In the genomic region with DNA sequence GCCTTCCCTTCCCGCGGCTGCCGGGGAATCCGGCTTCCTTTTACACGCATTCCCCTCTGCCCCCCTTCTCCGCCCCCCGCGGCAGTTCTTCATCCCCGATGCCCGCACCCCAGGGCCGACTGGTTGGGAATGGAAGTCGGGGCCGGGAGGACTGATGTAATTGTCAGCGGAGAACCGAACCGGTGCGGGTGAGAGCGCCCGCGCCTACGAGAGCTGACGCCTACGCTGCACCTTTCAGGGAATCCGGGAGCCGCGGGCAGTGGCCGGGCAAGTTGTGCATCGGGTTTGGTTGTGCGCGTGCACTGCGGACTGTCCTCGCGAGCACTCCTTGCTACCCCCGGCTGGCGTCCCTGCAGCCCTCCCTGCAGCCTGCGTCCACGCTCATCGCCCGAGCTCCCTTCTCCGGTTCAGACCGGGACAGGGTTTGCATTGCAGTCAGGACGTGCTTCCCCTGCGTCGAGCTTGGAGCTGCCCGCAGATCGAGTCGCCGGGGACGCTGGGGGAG, we compare ENCODE assay signal across 8 mouse cellular contexts. TPM values are rescaled to one million over a fixed set of nuclear protein-coding genes. Genes with fewer than 3 reads are reported as not detected.
DNase-seq lines count a peak whose midpoint lies in the region; ATAC-seq and TF ChIP-seq lines count a peak whose summit lies in the region.

No protein-coding gene starts in this region.

- H3K27ac ChIP-seq in ES-Bruce4 (ENCODE audit: insufficient read depth, low read length) = no peak overlapping the region
- no peak overlapping the region for H3K27ac ChIP-seq in brown adipose tissue, adult 24 weeks (replicated peaks; ENCODE audit: low read depth, low read length)
- H3K27ac ChIP-seq in forebrain, embryonic 14.5 days (ENCODE audit: low read depth, low read length) = peak overlapping the region; percentile 79; the same call in 1 of the 2 replicates
- H3K27ac ChIP-seq in heart, postnatal 0 days (ENCODE audit: low read depth) = no peak overlapping the region
- H3K27ac ChIP-seq in liver, embryonic 13.5 days = no peak overlapping the region
- H3K27ac ChIP-seq in neural tube, embryonic 13.5 days (replicated peaks) = peak overlapping the region; percentile 96

- no peak for TF ChIP-seq CTCF in ES-Bruce4 (IDR thresholded peaks at IDR 0.05; ENCODE audit: low read depth, low read length)
- no peak for TF ChIP-seq CTCF in heart, postnatal 0 days (IDR thresholded peaks at IDR 0.05; ENCODE audit: low read depth)

- no peak for TF ChIP-seq POLR2A in ES-Bruce4 (IDR thresholded peaks at IDR 0.05; ENCODE audit: insufficient read depth, low read length)

- peak overlapping the region; percentile 80 for H3K4me2 ChIP-seq in forebrain, embryonic 14.5 days (ENCODE audit: low read length)
- peak overlapping the region; percentile 99 for H3K4me2 ChIP-seq in heart, postnatal 0 days (ENCODE audit: low read depth, low read length)
- peak overlapping the region; percentile 74 for H3K4me2 ChIP-seq in liver, embryonic 13.5 days
- H3K4me2 ChIP-seq in neural tube, embryonic 13.5 days = peak overlapping the region; percentile 81

- H3K27me3 ChIP-seq in ES-Bruce4 (ENCODE audit: control insufficient read depth, insufficient read depth, low read length, poor library complexity, severe bottlenecking) = peaks cover 17% of the 10 kb centered on the region
- 0 out of 2 replicates have a peak, but pooled peaks cover 7% of the 10 kb centered on the region for H3K27me3 ChIP-seq in forebrain, embryonic 14.5 days (replicated peaks; ENCODE audit: control insufficient read depth, insufficient read depth, low read length)
- H3K27me3 ChIP-seq in heart, postnatal 0 days (ENCODE audit: control insufficient read depth, insufficient read depth, low read length) = peaks cover 20% of the 10 kb centered on the region
- peaks cover 73% of the 10 kb centered on the region for H3K27me3 ChIP-seq in liver, embryonic 13.5 days
- H3K27me3 ChIP-seq in neural tube, embryonic 13.5 days = peaks cover 15% of the 10 kb centered on the region

- peak overlapping the region; percentile 67 for H3K9ac ChIP-seq in ES-Bruce4 (ENCODE audit: low read depth, poor library complexity, severe bottlenecking)
- H3K9ac ChIP-seq in forebrain, embryonic 14.5 days (ENCODE audit: low read length) = peak overlapping the region; percentile 89
- H3K9ac ChIP-seq in heart, postnatal 0 days (replicated peaks; ENCODE audit: low read depth, low read length) = peak overlapping the region; percentile 58
- H3K9ac ChIP-seq in liver, embryonic 13.5 days = peak overlapping the region; percentile 43
- H3K9ac ChIP-seq in neural tube, embryonic 13.5 days = peak overlapping the region; percentile 89

- no peaks in the 10 kb centered on the region for H3K9me3 ChIP-seq in ES-Bruce4 (replicated peaks; ENCODE audit: control insufficient read depth, insufficient read depth, low read length, poor library complexity, severe bottlenecking)
- H3K9me3 ChIP-seq in forebrain, embryonic 14.5 days (replicated peaks; ENCODE audit: control insufficient read depth, low read length) = no peaks in the 10 kb centered on the region
- no peaks in the 10 kb centered on the region for H3K9me3 ChIP-seq in heart, postnatal 0 days (replicated peaks; ENCODE audit: control insufficient read depth, low read length)
- H3K9me3 ChIP-seq in liver, embryonic 13.5 days (replicated peaks) = no peaks in the 10 kb centered on the region
- H3K9me3 ChIP-seq in neural tube, embryonic 13.5 days = no peaks in the 10 kb centered on the region

- ATAC-seq in forebrain, embryonic 14.5 days = peak; percentile 59
- peak; percentile 67 for ATAC-seq in heart, postnatal 0 days (ENCODE audit: insufficient read depth, low read depth)
- ATAC-seq in liver, embryonic 13.5 days (ENCODE audit: low read depth) = peak; percentile 29; the same call in 1 of the 2 replicates
- ATAC-seq in neural tube, embryonic 13.5 days (ENCODE audit: low read depth) = peak; percentile 64

- under 1% methylated on average over 49 of the region's 49 CpGs for WGBS in forebrain, embryonic 14.5 days
- 0% methylated on average over 47 of the region's 49 CpGs for WGBS in heart, postnatal 0 days
- WGBS in liver, embryonic 13.5 days (ENCODE audit: insufficient replicate concordance) = 1% methylated on average over 49 of the region's 49 CpGs
- WGBS in neural tube, embryonic 13.5 days = under 1% methylated on average over 49 of the region's 49 CpGs

- DNase-seq in forebrain, embryonic 14.5 days (ENCODE audit: low spot score) = peak; percentile 68
- DNase-seq in heart, postnatal 0 days (ENCODE audit: low spot score) = peak; percentile 47
- DNase-seq in kidney, postnatal 25 days = peak; percentile 62 to 86
- no peak for DNase-seq in liver, embryonic 13.5 days
- DNase-seq in urinary bladder, postnatal 14 days (ENCODE audit: low spot score) = peak; percentile 53

- H3K36me3 ChIP-seq in ES-Bruce4 (ENCODE audit: control insufficient read depth, insufficient read depth, low read length, poor library complexity, severe bottlenecking) = no peaks in the 10 kb centered on the region
- H3K36me3 ChIP-seq in forebrain, embryonic 14.5 days (ENCODE audit: control insufficient read depth, insufficient read depth, low read length) = no peaks in the 10 kb centered on the region
- no peaks in the 10 kb centered on the region for H3K36me3 ChIP-seq in heart, postnatal 0 days (replicated peaks; ENCODE audit: control insufficient read depth, insufficient read depth, low read length)
- no peaks in the 10 kb centered on the region for H3K36me3 ChIP-seq in liver, embryonic 13.5 days
- no peaks in the 10 kb centered on the region for H3K36me3 ChIP-seq in neural tube, embryonic 13.5 days

- TF ChIP-seq EP300 in ES-Bruce4 (IDR thresholded peaks at IDR 0.05; ENCODE audit: insufficient read depth, low read depth, low read length) = no peak
- TF ChIP-seq EP300 in heart, postnatal 0 days (IDR thresholded peaks at IDR 0.05; ENCODE audit: low read depth) = no peak

- H3K4me1 ChIP-seq in ES-Bruce4 (ENCODE audit: control insufficient read depth, insufficient read depth, low read length) = no peaks in the 10 kb centered on the region
- no peaks in the 10 kb centered on the region for H3K4me1 ChIP-seq in brown adipose tissue, adult 24 weeks (ENCODE audit: control insufficient read depth, insufficient read depth, insufficient read length, low read length)
- no peaks in the 10 kb centered on the region; the same call in 1 of the 2 replicates for H3K4me1 ChIP-seq in forebrain, embryonic 14.5 days (ENCODE audit: control insufficient read depth, insufficient read depth, low read length)
- H3K4me1 ChIP-seq in heart, postnatal 0 days (ENCODE audit: control insufficient read depth, insufficient read depth) = no peaks in the 10 kb centered on the region
- H3K4me1 ChIP-seq in liver, embryonic 13.5 days (replicated peaks) = peaks cover 8% of the 10 kb centered on the region
- H3K4me1 ChIP-seq in neural tube, embryonic 13.5 days (replicated peaks) = peaks cover 20% of the 10 kb centered on the region

- H3K4me3 ChIP-seq in ES-Bruce4 (ENCODE audit: low read depth, low read length) = peak overlapping the region; percentile 63
- H3K4me3 ChIP-seq in brown adipose tissue, adult 24 weeks (ENCODE audit: insufficient read depth, low read depth, low read length) = peak overlapping the region; percentile 86
- peak overlapping the region; percentile 86 for H3K4me3 ChIP-seq in forebrain, embryonic 14.5 days (ENCODE audit: low read depth, low read length)
- peak overlapping the region; percentile 88 for H3K4me3 ChIP-seq in heart, postnatal 0 days (ENCODE audit: low read depth, low read length)
- peak overlapping the region; percentile 62 for H3K4me3 ChIP-seq in liver, embryonic 13.5 days (replicated peaks)
- H3K4me3 ChIP-seq in neural tube, embryonic 13.5 days = peak overlapping the region; percentile 92

RNA-seq across cellular contexts. Expression of gene Osbpl6, which starts 0.7 kb away (rescaled TPM):
- polyA plus RNA-seq in ES-Bruce4 (2011; ENCODE audit: insufficient read depth, insufficient read length, low read depth, missing spikeins) = 3.0 and 6.6 TPM in 2 replicates
- polyA plus RNA-seq in brown adipose tissue, adult 24 weeks (2012; ENCODE audit: insufficient read depth, insufficient read length, missing spikeins) = 5.2 and 5.8 TPM in 2 replicates
- 12.1 and 17.7 TPM in 2 replicates for polyA plus RNA-seq in forebrain, embryonic 14.5 days (2014; fragmentation: Nextera tagmentation; extraction: Ambion mirVana)
- 1.6 and 3.3 TPM in 2 replicates for total RNA-seq in heart, postnatal 0 days (2014; rRNA removed; ENCODE audit: low replicate concordance)
- 4.9 and 5.0 TPM in 2 replicates for polyA plus RNA-seq in heart, postnatal 0 days (2015; fragmentation: Nextera tagmentation; extraction: Ambion mirVana)
- polyA plus RNA-seq in liver, embryonic 13.5 days (2015; fragmentation: Nextera tagmentation; extraction: Ambion mirVana) = 0.43 and 0.70 TPM in 2 replicates
- 27.2 and 27.7 TPM in 2 replicates for polyA plus RNA-seq in neural tube, embryonic 13.5 days (2015; fragmentation: Nextera tagmentation; extraction: Ambion mirVana)

RNA-seq across cellular contexts. Expression of gene Rbm45, which starts 37.2 kb away (rescaled TPM):
- polyA plus RNA-seq in ES-Bruce4 (2011; ENCODE audit: insufficient read depth, insufficient read length, low read depth, missing spikeins) = 35.7 and 35.9 TPM in 2 replicates
- 12.6 and 13.9 TPM in 2 replicates for polyA plus RNA-seq in brown adipose tissue, adult 24 weeks (2012; ENCODE audit: insufficient read depth, insufficient read length, missing spikeins)
- 18.2 and 19.1 TPM in 2 replicates for polyA plus RNA-seq in forebrain, embryonic 14.5 days (2014; fragmentation: Nextera tagmentation; extraction: Ambion mirVana)
- total RNA-seq in heart, postnatal 0 days (2014; rRNA removed; ENCODE audit: low replicate concordance) = 29.7 and 29.9 TPM in 2 replicates
- 11.0 and 12.4 TPM in 2 replicates for polyA plus RNA-seq in heart, postnatal 0 days (2015; fragmentation: Nextera tagmentation; extraction: Ambion mirVana)
- 8.8 and 9.7 TPM in 2 replicates for polyA plus RNA-seq in liver, embryonic 13.5 days (2015; fragmentation: Nextera tagmentation; extraction: Ambion mirVana)
- polyA plus RNA-seq in neural tube, embryonic 13.5 days (2015; fragmentation: Nextera tagmentation; extraction: Ambion mirVana) = 20.3 and 21.7 TPM in 2 replicates

RNA-seq across cellular contexts. Expression of gene Cyct, which starts 46.7 kb away (rescaled TPM):
- polyA plus RNA-seq in ES-Bruce4 (2011; ENCODE audit: insufficient read depth, insufficient read length, low read depth, missing spikeins) = 20.9 and 30.2 TPM in 2 replicates
- not detected in 2 replicates for polyA plus RNA-seq in brown adipose tissue, adult 24 weeks (2012; ENCODE audit: insufficient read depth, insufficient read length, missing spikeins)
- polyA plus RNA-seq in forebrain, embryonic 14.5 days (2014; fragmentation: Nextera tagmentation; extraction: Ambion mirVana) = not detected in 2 replicates
- total RNA-seq in heart, postnatal 0 days (2014; rRNA removed; ENCODE audit: low replicate concordance) = not detected in 2 replicates
- not detected in 2 replicates for polyA plus RNA-seq in heart, postnatal 0 days (2015; fragmentation: Nextera tagmentation; extraction: Ambion mirVana)
- polyA plus RNA-seq in liver, embryonic 13.5 days (2015; fragmentation: Nextera tagmentation; extraction: Ambion mirVana) = not detected in 2 replicates
- not detected in 2 replicates for polyA plus RNA-seq in neural tube, embryonic 13.5 days (2015; fragmentation: Nextera tagmentation; extraction: Ambion mirVana)

Comparison
In these comparisons a context has a peak if more than half of its experiments do, and no peak if none do; other contexts are left out.
1. H3K27ac ChIP-seq: peak in forebrain, embryonic 14.5 days (single experiment) and neural tube, embryonic 13.5 days (single experiment); none in ES-Bruce4 (single experiment), brown adipose tissue, adult 24 weeks (single experiment), heart, postnatal 0 days (single experiment) and liver, embryonic 13.5 days (single experiment).
2. RNA of gene Cyct, which starts 46.7 kb away (polyA plus RNA-seq): 20.9 to 30.2 TPM in ES-Bruce4; not detected in neural tube, embryonic 13.5 days, not detected in liver, embryonic 13.5 days, not detected in brown adipose tissue, adult 24 weeks, not detected in forebrain, embryonic 14.5 days and not detected in heart, postnatal 0 days; every median in the first group is over 10 times any median in the second.
3. Peak in every context shown above with its lines, with median percentiles within 50 percentile points of each other: H3K4me3 ChIP-seq, H3K9ac ChIP-seq, ATAC-seq and H3K4me2 ChIP-seq.